Mouse (Mus musculus): ENCODE measurements at regions not wholly inside any gene's neighbourhood (a gene's known extent, or its start where the extent isn't known, plus 50 kb on each side); places are given as distances from the start of the nearest gene placed in this dataset.

- H3K36me3 ChIP-seq (ENCODE audit: control insufficient read depth, insufficient read depth), result no peaks in the 10 kb centered on the region
- H3K79me2 ChIP-seq (ENCODE audit: control insufficient read depth, insufficient read depth), result no peaks in the 10 kb centered on the region
- H3K4me3 ChIP-seq, result no peak overlapping the region
- no peak overlapping the region for H3K4me2 ChIP-seq (ENCODE audit: low read depth)
- no peaks in the 10 kb centered on the region for H3K27me3 ChIP-seq (ENCODE audit: control insufficient read depth, insufficient read depth, insufficient read length)
- no peak overlapping the region for H3ac ChIP-seq (ENCODE audit: control insufficient read depth, insufficient read length)
- TF ChIP-seq USF1 (IDR thresholded peaks at IDR 0.05; ENCODE audit: low read depth) (no peak), MAX (IDR thresholded peaks at IDR 0.05; ENCODE audit: low read depth) (no peak), CEBPB (IDR thresholded peaks at IDR 0.05; ENCODE audit: insufficient read depth, poor library complexity, severe bottlenecking) (no peak), SRF (IDR thresholded peaks at IDR 0.05; ENCODE audit: control insufficient read depth, insufficient read length, low read depth) (no peak), E2F4 (IDR thresholded peaks at IDR 0.05; ENCODE audit: insufficient read depth) (no peak), MYOG (IDR thresholded peaks at IDR 0.05; ENCODE audit: control insufficient read depth in 1 of 3, insufficient read depth in 1 of 3, insufficient read length in 2 of 3, low read depth in 2 of 3) (no peak), POLR2A (IDR thresholded peaks at IDR 0.05; ENCODE audit: insufficient read length, low read depth) (no peak), REST (IDR thresholded peaks at IDR 0.05; ENCODE audit: insufficient read depth, insufficient read length) (no peak), POLR2AphosphoS2 (IDR thresholded peaks at IDR 0.05; ENCODE audit: insufficient read length, low read depth) (no peak), TCF12 (IDR thresholded peaks at IDR 0.05; ENCODE audit: insufficient read depth, poor library complexity, severe bottlenecking) (no peak), MYOD1 (IDR thresholded peaks at IDR 0.05; ENCODE audit: control insufficient read depth in 1 of 3, insufficient read length in 2 of 3, low read depth in 2 of 3) (no peak), TCF3 (IDR thresholded peaks at IDR 0.05; ENCODE audit: insufficient read length, low read depth) (no peak)
These were observed 99.1 kb upstream of the Gorab start for GRCm38 (mm10) chr1:163502557-163502956.

DNA sequence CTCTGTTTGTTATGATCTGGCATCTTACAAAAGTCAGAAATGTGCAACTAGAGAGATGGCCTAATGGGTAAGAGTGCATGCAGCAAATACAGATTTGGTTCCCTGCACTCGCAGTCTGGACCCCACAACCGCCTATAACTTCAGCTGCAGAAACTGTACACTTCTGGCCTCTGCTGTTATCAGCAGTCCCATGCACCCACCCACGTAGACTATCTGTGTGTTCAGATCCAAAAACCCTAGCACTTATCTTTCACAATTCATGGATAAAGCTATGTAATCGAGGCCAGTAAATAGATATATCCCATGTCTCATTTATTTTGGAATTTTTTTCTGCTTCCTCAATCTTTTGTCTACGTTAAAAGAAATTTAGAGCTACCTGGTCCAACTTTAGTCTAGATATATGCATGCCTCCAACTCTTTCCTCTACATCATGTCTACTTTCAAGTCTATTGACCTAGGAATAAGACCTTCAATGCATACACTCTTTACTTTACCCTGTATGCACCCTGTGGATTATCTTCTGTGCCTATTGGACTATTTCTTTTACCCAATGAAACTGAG is 95.0 kb upstream of the Gorab start:
- Histone ChIP-seq H3K27me3 (ENCODE audit: control insufficient read depth, insufficient read depth, insufficient read length) (no peaks in the 10 kb centered on the region), H3K4me2 (ENCODE audit: low read depth) (no peak overlapping the region), H3ac (ENCODE audit: control insufficient read depth, insufficient read length) (no peak overlapping the region), H3K4me3 (no peak overlapping the region), H3K36me3 (ENCODE audit: control insufficient read depth, insufficient read depth) (no peaks in the 10 kb centered on the region), H3K79me2 (ENCODE audit: control insufficient read depth, insufficient read depth) (no peaks in the 10 kb centered on the region)
- no peak for TF ChIP-seq USF1 (IDR thresholded peaks at IDR 0.05; ENCODE audit: low read depth)
- no peak for TF ChIP-seq SRF (IDR thresholded peaks at IDR 0.05; ENCODE audit: control insufficient read depth, insufficient read length, low read depth)
- TF ChIP-seq CEBPB (IDR thresholded peaks at IDR 0.05; ENCODE audit: insufficient read depth, poor library complexity, severe bottlenecking), result no peak
- no peak for TF ChIP-seq MYOD1 (IDR thresholded peaks at IDR 0.05; ENCODE audit: control insufficient read depth in 1 of 3, insufficient read length in 2 of 3, low read depth in 2 of 3)

DNA sequence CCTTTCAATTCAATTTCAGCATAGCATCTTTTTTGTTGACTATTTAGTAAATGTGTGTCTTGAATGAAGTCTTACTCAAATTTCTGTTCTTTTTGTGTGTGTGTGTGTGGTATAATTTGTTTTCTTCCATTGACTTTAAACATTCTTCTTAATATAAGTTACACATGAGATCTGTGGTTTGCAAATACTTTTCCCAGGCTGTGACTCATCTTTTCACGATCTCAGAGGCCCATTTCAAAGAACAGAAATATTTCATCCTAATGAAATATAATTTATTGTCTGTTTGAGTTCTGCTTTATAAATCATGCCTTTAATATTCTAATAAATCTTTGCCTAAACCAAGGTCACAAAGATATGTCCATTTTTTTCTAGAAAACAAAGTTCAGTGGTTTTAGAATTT is 92.9 kb upstream of the Gorab start:
- H3K79me2 ChIP-seq (ENCODE audit: control insufficient read depth, insufficient read depth), result no peaks in the 10 kb centered on the region
- H3K36me3 ChIP-seq (ENCODE audit: control insufficient read depth, insufficient read depth), result no peaks in the 10 kb centered on the region
- H3K4me3 ChIP-seq, result no peak overlapping the region
- H3K27me3 ChIP-seq (ENCODE audit: control insufficient read depth, insufficient read depth, insufficient read length), result no peaks in the 10 kb centered on the region
- TF ChIP-seq USF1 (IDR thresholded peaks at IDR 0.05; ENCODE audit: low read depth), result no peak
- no peak for TF ChIP-seq E2F4 (IDR thresholded peaks at IDR 0.05; ENCODE audit: insufficient read depth)
- TF ChIP-seq POLR2AphosphoS2 (IDR thresholded peaks at IDR 0.05; ENCODE audit: insufficient read length, low read depth), result no peak
- no peak for TF ChIP-seq MYOG (IDR thresholded peaks at IDR 0.05; ENCODE audit: control insufficient read depth in 1 of 3, insufficient read depth in 1 of 3, insufficient read length in 2 of 3, low read depth in 2 of 3)
- TF ChIP-seq TCF12 (IDR thresholded peaks at IDR 0.05; ENCODE audit: insufficient read depth, poor library complexity, severe bottlenecking), result no peak
- no peak for TF ChIP-seq TCF3 (IDR thresholded peaks at IDR 0.05; ENCODE audit: insufficient read length, low read depth)
- no peak for TF ChIP-seq CEBPB (IDR thresholded peaks at IDR 0.05; ENCODE audit: insufficient read depth, poor library complexity, severe bottlenecking)
- TF ChIP-seq REST (IDR thresholded peaks at IDR 0.05; ENCODE audit: insufficient read depth, insufficient read length), result no peak
- no peak for TF ChIP-seq MAX (IDR thresholded peaks at IDR 0.05; ENCODE audit: low read depth)
- no peak for TF ChIP-seq POLR2A (IDR thresholded peaks at IDR 0.05; ENCODE audit: insufficient read length, low read depth)
- no peak for TF ChIP-seq MYOD1 (IDR thresholded peaks at IDR 0.05; ENCODE audit: control insufficient read depth in 1 of 3, insufficient read length in 2 of 3, low read depth in 2 of 3)
- TF ChIP-seq SRF (IDR thresholded peaks at IDR 0.05; ENCODE audit: control insufficient read depth, insufficient read length, low read depth), result no peak
- H3ac ChIP-seq (ENCODE audit: control insufficient read depth, insufficient read length), result no peak overlapping the region
- no peak overlapping the region for H3K4me2 ChIP-seq (ENCODE audit: low read depth)

GRCm38 (mm10) chr1:163488532-163488931 is 85.1 kb upstream of the Gorab start:
- H3K4me3 ChIP-seq, result no peak overlapping the region
- H3K36me3 ChIP-seq (ENCODE audit: control insufficient read depth, insufficient read depth), result no peaks in the 10 kb centered on the region
- TF ChIP-seq E2F4 (IDR thresholded peaks at IDR 0.05; ENCODE audit: insufficient read depth) (no peak), TCF3 (IDR thresholded peaks at IDR 0.05; ENCODE audit: insufficient read length, low read depth) (no peak), USF1 (IDR thresholded peaks at IDR 0.05; ENCODE audit: low read depth) (no peak), MYOG (IDR thresholded peaks at IDR 0.05; ENCODE audit: control insufficient read depth in 1 of 3, insufficient read depth in 1 of 3, insufficient read length in 2 of 3, low read depth in 2 of 3) (no peak), SRF (IDR thresholded peaks at IDR 0.05; ENCODE audit: control insufficient read depth, insufficient read length, low read depth) (no peak), REST (IDR thresholded peaks at IDR 0.05; ENCODE audit: insufficient read depth, insufficient read length) (no peak), MYOD1 (IDR thresholded peaks at IDR 0.05; ENCODE audit: control insufficient read depth in 1 of 3, insufficient read length in 2 of 3, low read depth in 2 of 3) (no peak), CEBPB (IDR thresholded peaks at IDR 0.05; ENCODE audit: insufficient read depth, poor library complexity, severe bottlenecking) (no peak), POLR2A (IDR thresholded peaks at IDR 0.05; ENCODE audit: insufficient read length, low read depth) (no peak)
- no peaks in the 10 kb centered on the region for H3K79me2 ChIP-seq (ENCODE audit: control insufficient read depth, insufficient read depth)
- H3ac ChIP-seq (ENCODE audit: control insufficient read depth, insufficient read length), result no peak overlapping the region
- no peaks in the 10 kb centered on the region for H3K27me3 ChIP-seq (ENCODE audit: control insufficient read depth, insufficient read depth, insufficient read length)
- H3K4me2 ChIP-seq (ENCODE audit: low read depth), result no peak overlapping the region

DNA sequence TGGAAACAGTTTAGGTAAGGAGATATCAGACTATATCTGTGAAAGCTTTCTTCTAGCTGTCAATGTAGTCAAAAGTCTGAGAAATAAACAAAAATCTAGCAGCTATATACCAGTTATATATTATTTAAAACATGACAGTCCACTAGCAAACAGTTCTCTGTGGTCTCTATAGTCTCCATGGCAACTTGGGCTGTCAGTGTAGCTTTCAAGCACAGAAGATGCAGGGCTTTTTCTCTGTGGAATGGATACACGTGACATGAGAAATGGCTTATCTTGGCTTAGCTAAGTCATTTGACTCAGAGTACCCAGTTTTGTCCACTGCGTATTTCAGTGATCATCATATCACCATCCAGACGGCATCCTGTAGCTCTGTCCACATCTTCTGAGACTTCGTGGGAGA is 84.6 kb upstream of the Gorab start:
- Histone ChIP-seq H3K4me3 (no peak overlapping the region), H3ac (ENCODE audit: control insufficient read depth, insufficient read length) (no peak overlapping the region), H3K36me3 (ENCODE audit: control insufficient read depth, insufficient read depth) (no peaks in the 10 kb centered on the region), H3K27me3 (ENCODE audit: control insufficient read depth, insufficient read depth, insufficient read length) (no peaks in the 10 kb centered on the region), H3K79me2 (ENCODE audit: control insufficient read depth, insufficient read depth) (no peaks in the 10 kb centered on the region), H3K4me2 (ENCODE audit: low read depth) (no peak overlapping the region)
- TF ChIP-seq SRF (IDR thresholded peaks at IDR 0.05; ENCODE audit: control insufficient read depth, insufficient read length, low read depth), result no peak
- no peak for TF ChIP-seq CEBPB (IDR thresholded peaks at IDR 0.05; ENCODE audit: insufficient read depth, poor library complexity, severe bottlenecking)
- TF ChIP-seq MYOD1 (IDR thresholded peaks at IDR 0.05; ENCODE audit: control insufficient read depth in 1 of 3, insufficient read length in 2 of 3, low read depth in 2 of 3), result no peak
- TF ChIP-seq MAX (IDR thresholded peaks at IDR 0.05; ENCODE audit: low read depth), result no peak
- no peak for TF ChIP-seq TCF3 (IDR thresholded peaks at IDR 0.05; ENCODE audit: insufficient read length, low read depth)
- no peak for TF ChIP-seq USF1 (IDR thresholded peaks at IDR 0.05; ENCODE audit: low read depth)
- no peak for TF ChIP-seq POLR2AphosphoS2 (IDR thresholded peaks at IDR 0.05; ENCODE audit: insufficient read length, low read depth)
- TF ChIP-seq POLR2A (IDR thresholded peaks at IDR 0.05; ENCODE audit: insufficient read length, low read depth), result no peak
- TF ChIP-seq TCF12 (IDR thresholded peaks at IDR 0.05; ENCODE audit: insufficient read depth, poor library complexity, severe bottlenecking), result no peak
- TF ChIP-seq MYOG (IDR thresholded peaks at IDR 0.05; ENCODE audit: control insufficient read depth in 1 of 3, insufficient read depth in 1 of 3, insufficient read length in 2 of 3, low read depth in 2 of 3), result no peak
- no peak for TF ChIP-seq REST (IDR thresholded peaks at IDR 0.05; ENCODE audit: insufficient read depth, insufficient read length)
- no peak for TF ChIP-seq E2F4 (IDR thresholded peaks at IDR 0.05; ENCODE audit: insufficient read depth)
